Mouse (Mus musculus) CH12F3 (cell line): ENCODE results near the gene Sema6c.

ENCODE experiments used
- in situ Hi-C: fragments of 300-500 bp; cut with MboI; formaldehyde crosslinking; loops from 2 replicates; pipeline ENCODE4 v1.14.3; 2020; ENCODE audit warnings: low sequenced_read_pairs

Gene Sema6c

GRCm38 (mm10) chr3:95141952-95142616 is 18.2 kb upstream of the Sema6c start, which contains the start of gene Tnfaip8l2:
Gene Tnfaip8l2, minus strand, starts transcription at chr3:95142360.
- in situ Hi-C loops, result loop anchor here (10.0 kb wide), 1 partner anchor 123 kb away; no protein-coding TSS in a partner anchor

- in situ Hi-C loops, result loop anchor here (10.0 kb wide), 1 partner anchor 122 kb away; no protein-coding TSS in a partner anchor
Observed at GRCm38 (mm10) chr3:95142617-95143011, 17.6 kb upstream of the Sema6c start.

- in situ Hi-C loops, result loop anchor here (10.0 kb wide), 1 partner anchor 117 kb away; no protein-coding TSS in a partner anchor
Observed at GRCm38 (mm10) chr3:95147924-95148323, 12.3 kb upstream of the Sema6c start.

- in situ Hi-C loops, result no loop called here
Observed at GRCm38 (mm10) chr3:95153874-95154273, 6.4 kb upstream of the Sema6c start.

GRCm38 (mm10) chr3:95159511-95159986 is 708 bp upstream of the Sema6c start:
- in situ Hi-C loops, result no loop called here

DNA sequence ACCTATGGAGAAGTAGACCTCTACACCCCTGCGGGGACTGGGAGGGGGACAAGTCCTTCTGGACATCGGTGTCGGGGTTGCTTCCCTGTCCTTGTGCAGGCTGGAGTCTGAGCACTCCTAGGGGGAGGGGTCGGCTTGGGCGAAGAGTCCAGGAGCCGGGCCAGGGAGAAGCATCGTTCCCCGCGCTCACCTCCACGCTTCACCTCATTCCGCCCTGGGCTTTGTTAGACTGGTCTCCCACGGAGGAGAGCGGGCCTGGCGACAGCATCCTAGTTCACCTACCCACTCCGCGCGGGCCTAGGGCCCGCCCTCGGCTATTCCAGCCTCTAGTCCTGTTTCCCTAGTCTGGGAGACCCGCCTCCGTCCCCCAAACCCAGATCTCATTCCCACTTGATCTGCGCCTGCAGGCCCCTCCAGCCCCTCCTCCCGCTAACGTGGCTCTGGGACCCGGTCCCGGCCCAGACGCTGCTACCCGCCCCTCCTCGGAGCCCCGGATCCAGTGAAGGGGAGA is 839 bp downstream of the Sema6c start:
- in situ Hi-C loops, result no loop called here

GRCm38 (mm10) chr3:95161618-95162344 is 1.5 kb downstream of the Sema6c start:
- in situ Hi-C loops, result no loop called here

- in situ Hi-C loops, result no loop called here
Observed at GRCm38 (mm10) chr3:95162345-95162628, 2.0 kb downstream of the Sema6c start.

DNA sequence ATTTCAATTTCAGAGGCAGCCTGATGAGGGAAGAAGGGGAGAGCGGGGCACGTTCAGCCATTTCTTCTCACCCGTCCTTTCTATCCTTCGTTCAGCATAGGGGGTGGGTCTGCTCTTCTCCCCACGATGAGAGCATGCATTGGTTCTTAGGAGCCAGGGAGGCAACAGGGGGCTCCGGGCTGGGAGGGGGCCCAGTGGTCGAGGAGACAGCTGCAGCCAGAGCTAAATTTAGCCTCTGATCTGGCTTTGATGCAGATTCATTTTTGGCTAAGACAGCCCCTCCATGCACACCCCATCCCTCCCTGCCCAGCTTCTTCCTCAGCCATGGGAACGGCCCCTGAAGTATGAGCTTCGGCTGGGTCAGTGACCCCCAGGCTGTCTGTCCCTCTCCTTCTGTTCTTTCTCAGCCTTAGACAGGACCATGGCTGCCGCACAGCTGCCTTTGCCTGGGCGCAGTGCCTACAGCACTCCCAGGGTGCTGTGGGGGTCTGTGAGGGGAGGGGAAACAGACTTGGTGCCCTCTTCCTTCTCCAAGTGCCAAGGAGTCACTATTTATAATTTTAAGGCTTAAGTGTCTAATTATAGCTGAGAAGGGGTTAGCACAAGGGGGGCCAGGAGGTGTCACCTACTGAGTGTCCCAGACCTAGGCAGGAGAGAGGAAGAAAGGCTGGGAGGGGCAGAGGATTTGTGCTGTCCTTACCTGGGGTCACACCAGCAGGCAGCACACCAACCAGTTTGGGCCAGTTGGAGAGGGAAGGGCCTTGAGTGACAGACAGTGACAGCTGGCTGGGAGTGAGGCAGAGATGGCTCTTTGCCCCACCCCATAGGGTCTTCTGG is 3.4 kb downstream of the Sema6c start:
- in situ Hi-C loops, result no loop called here

DNA sequence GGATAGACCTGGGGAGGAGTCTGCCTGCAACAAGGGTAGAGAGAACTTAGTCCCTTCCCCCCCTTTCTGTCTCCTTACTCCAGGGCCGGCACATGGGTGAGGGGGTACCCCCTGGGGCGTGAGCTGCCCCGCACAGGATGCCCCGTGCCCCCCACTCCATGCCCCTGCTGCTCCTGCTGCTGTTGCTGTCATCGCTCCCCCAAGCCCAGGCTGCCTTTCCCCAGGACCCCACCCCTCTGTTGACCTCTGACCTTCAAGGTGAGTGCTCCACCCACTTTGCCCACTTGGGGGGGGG is 3.9 kb downstream of the Sema6c start:
- in situ Hi-C loops, result no loop called here

- in situ Hi-C loops, result no loop called here
Observed at GRCm38 (mm10) chr3:95164840-95165239, 4.6 kb downstream of the Sema6c start.

GRCm38 (mm10) chr3:95169996-95170395 is 9.7 kb downstream of the Sema6c start:
- in situ Hi-C loops, result no loop called here

DNA sequence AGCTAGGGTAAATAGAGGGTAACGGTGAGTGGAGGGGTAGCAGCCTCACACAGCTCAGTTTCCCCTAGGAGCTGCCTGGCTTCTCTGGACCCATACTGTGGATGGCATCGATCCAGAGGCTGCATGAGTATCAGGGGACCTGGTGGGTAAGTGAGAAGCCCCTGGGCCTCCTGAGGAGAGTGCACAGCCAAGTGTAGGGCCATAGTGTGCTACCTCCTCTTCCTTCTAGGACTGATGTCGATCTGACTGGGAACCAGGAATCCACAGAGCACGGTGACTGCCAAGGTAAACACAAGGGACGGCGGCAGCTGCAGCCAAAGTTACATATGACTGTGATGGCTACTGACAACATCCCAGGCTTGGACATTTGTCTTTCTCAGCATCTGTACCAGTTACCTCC is 10.8 kb downstream of the Sema6c start:
- in situ Hi-C loops, result no loop called here

DNA sequence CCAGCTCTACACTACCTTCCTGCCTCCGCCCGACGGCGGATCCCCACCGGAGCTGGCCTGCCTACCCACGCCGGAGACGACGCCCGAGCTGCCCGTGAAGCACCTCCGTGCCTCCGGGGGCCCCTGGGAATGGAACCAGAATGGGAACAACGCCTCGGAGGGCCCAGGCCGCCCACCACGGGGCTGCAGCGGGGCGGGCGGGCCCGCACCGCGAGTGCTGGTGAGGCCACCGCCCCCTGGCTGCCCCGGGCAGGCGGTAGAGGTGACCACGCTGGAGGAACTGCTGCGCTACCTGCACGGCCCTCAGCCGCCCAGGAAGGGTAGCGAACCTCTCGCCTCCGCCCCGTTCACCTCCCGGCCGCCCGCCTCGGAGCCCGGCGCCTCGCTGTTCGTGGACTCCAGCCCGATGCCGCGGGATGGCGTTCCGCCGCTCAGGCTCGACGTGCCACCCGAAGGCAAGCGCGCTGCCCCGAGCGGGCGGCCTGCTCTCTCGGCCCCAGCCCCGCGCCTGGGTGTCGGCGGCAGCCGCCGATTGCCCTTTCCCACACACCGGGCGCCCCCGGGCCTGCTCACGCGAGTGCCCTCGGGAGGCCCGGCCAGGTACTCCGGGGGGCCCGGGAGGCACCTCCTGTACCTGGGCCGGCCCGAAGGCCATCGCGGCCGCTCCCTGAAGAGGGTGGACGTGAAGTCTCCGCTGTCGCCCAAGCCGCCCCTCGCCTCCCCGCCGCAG is 12.4 kb downstream of the Sema6c start:
- in situ Hi-C loops, result no loop called here

DNA sequence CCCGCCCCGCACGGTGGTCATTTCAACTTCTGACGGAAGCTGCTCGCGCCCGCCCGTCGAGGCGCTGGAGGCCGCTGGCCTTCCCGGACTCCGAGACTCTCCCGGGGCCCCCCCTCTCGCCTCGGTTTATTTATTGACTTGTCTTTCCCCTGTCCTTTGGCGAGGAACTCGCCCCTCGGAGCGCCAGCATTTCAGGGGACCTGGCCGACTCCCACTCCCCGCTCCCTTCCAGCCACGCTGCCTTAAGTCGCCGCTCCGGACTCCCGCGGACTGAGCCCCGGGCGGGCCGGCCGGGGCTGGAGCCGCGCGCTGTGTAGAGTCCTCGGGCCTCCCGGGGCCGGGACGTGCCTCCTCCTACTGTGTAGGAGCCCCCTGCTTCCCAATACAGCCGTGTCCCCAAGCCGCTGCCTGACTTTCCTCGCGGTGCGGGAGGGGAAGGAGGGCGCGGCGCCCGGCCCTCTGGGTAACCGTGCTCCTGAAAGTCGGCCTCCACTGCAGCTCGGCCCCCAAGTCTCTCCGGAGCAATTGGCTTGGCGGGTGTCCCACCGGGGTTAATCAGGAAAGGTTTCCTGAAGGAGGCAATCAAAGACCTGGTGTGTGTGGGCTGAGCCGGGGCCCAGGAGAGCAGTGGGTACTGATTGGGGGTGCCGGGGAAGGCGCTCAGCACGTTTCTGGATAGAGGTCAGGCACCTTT is 13.1 kb downstream of the Sema6c start:
- in situ Hi-C loops, result no loop called here

- in situ Hi-C loops, result no loop called here
Observed at GRCm38 (mm10) chr3:95174011-95174592, 13.8 kb downstream of the Sema6c start.

DNA sequence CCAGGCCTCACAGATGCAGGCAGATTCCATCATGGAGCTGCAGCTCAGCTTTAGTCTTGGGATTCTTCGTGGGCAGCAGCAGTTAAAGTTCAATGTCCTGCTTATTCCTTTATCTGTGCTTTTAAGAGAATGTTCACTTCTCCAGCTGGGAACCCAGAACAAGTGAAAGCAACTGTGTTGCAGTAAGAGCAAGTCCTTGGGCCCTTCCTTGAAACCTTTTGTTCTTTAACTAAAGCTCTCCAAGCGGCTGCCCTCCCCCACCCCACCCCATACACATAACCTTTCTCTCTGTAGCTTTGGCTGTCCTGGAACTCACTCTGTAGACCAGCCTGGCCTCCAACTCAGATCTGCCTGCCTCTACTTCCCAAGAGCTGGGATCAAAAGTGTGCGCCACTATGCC is 16.2 kb downstream of the Sema6c start:
- in situ Hi-C loops, result no loop called here

GRCm38 (mm10) chr3:95177583-95177982 is 17.3 kb downstream of the Sema6c start:
- in situ Hi-C loops, result no loop called here

GRCm38 (mm10) chr3:95178948-95179347 is 18.7 kb downstream of the Sema6c start:
- in situ Hi-C loops, result no loop called here

DNA sequence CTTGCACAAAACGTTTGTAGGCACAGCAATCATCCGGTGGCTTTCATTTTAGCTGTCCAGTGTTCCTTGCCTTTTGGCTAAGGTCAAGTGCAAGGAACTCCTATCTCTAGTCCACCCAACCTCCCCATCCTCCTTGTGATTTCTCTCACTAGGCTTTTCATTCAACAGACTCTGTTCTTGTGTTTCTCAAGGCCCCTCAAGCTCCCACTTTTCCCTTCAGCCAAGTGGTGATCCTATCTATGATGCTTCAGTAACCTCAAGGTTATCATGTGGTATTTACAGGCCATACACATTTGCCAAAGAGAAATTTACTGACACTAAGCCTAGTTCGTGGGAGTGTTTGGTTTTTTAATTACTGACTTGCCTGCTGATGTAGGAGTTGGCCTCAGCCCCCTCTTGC is 19.6 kb downstream of the Sema6c start:
- in situ Hi-C loops, result no loop called here
